Mouse (Mus musculus) intestine, postnatal 0 days (tissue): ENCODE results near the gene Got2. TPM values are rescaled to one million over a fixed set of nuclear protein-coding genes. Genes with fewer than 3 reads are reported as not detected.

ENCODE experiments used
- ATAC-seq: fragments of 200-750 bp; cut with Nextera tagmentation; 2 replicates; pipeline ENCODE4 v1.8.0; 2017; ENCODE audit warnings: mild to moderate bottlenecking, moderate TSS enrichment, moderate library complexity
- H3K27ac ChIP-seq: fragments of 300-500 bp; sonication (generic); 2 replicates; pipeline ENCODE4 v1.5.1; 2014; ENCODE audit warnings: mild to moderate bottlenecking, low read depth, low read length, moderate library complexity
- H3K27me3 ChIP-seq: fragments of 300-500 bp; sonication (generic); replicated peaks from 2 replicates; pipeline ENCODE4 v1.6.1; 2014; ENCODE audit warnings: low read length, mixed read lengths; ENCODE audit not compliant: control insufficient read depth, insufficient read depth
- H3K36me3 ChIP-seq: fragments of 300-500 bp; sonication (generic); 2 replicates; pipeline ENCODE4 v1.6.1; 2014; ENCODE audit warnings: mild to moderate bottlenecking, moderate library complexity; ENCODE audit not compliant: control insufficient read depth, insufficient read depth
- H3K4me1 ChIP-seq: fragments of 300-500 bp; sonication (generic); replicated peaks from 2 replicates; pipeline ENCODE4 v1.6.1; 2014; ENCODE audit warnings: antibody characterized with exemption, low read length, mixed read lengths; ENCODE audit not compliant: control insufficient read depth, insufficient read depth
- H3K4me2 ChIP-seq: fragments of 300-500 bp; sonication (generic); replicated peaks from 2 replicates; pipeline ENCODE4 v1.6.1; 2014; ENCODE audit warnings: low read depth, mild to moderate bottlenecking, moderate library complexity
- H3K4me3 ChIP-seq: fragments of 300-500 bp; sonication (generic); 2 replicates; pipeline ENCODE4 v1.5.1; 2014; ENCODE audit warnings: low read depth, low read length
- H3K9ac ChIP-seq: fragments of 300-500 bp; sonication (generic); 2 replicates; pipeline ENCODE4 v1.6.1; 2014; ENCODE audit warnings: mild to moderate bottlenecking, low read depth, low read length
- H3K9me3 ChIP-seq: fragments of 300-500 bp; sonication (generic); 2 replicates; pipeline ENCODE4 v1.6.1; 2016; ENCODE audit warnings: mixed run types; ENCODE audit not compliant: control insufficient read depth
- CTCF ChIP-seq: sonication (generic); IDR thresholded peaks from 2 replicates; pipeline ENCODE4 v1.5.1; 2016; ENCODE audit warnings: low read depth, mild to moderate bottlenecking, control low read depth, antibody characterized with exemption, moderate library complexity
- WGBS: fragments of 180-500 bp; shearing (Covaris S2); extraction: QIAGEN DNeasy Blood & Tissue Kit; methylation state at CpG from one replicate; pipeline ENCODE4 v1.1.7; 2014; 5-methylcytosine and 5-hydroxymethylcytosine counted together
- polyA plus RNA-seq: library from polyadenylated mRNA; unstranded; fragments of >200 nt; fragmentation: Nextera tagmentation; extraction: Ambion mirVana; gene quantifications from 2 replicates; pipeline ENCODE4 v1.2.1, GENCODE M21; 2015

Got2 gene
- polyA plus RNA-seq, 1 experiment from 2014 or later, result 124 TPM

DNA sequence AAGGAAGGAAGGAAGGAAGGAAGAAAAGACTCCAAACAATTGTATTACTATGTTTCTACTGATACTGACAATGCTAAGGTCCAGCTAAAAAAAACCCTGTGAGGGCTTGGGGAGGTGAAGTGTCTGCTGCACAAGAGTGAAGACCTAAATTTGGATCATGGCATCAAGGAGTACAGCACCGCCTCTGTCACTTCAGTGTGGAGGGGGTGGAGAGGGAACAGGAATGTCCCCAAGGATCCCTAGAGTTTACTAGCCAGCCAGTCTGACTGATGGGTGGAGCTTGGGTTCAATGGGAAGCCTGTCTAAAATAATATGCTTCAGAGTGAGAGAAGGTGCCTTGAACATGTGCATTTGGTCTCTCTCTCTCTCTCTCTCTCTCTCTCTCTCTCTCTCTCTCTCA is 70.1 kb downstream of the Got2 start:
- no peak for ATAC-seq
- Histone ChIP-seq H3K9me3 (no peaks in the 10 kb centered on the region), H3K27me3 (no peaks in the 10 kb centered on the region), H3K27ac (no peak overlapping the region), H3K4me2 (no peak overlapping the region), H3K9ac (no peak overlapping the region), H3K4me1 (no peaks in the 10 kb centered on the region), H3K36me3 (no peaks in the 10 kb centered on the region), H3K4me3 (no peak overlapping the region)
- 71% methylated on average over 1 of the region's 1 CpGs for WGBS
- TF ChIP-seq CTCF, result no peak

DNA sequence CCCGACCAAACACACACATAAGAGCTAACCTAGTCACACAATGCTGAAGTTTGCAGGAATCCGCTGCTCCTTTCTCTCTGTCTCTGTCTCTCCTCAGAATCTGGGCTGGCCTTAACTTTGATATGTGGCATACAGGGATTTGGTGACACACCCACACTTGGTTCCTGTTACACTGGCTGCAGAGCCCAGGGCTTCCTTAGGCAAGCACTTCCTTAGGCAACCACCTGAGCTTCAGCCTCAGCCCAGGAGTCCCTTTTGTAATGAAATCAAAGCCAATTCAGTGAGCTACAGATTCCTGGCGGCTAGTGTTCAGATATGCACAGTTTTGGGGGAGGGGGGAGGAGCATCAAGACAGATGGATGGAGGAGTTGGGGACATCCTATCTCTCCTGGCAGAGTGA is 70.8 kb downstream of the Got2 start:
- Histone ChIP-seq H3K9ac (no peak overlapping the region), H3K27ac (no peak overlapping the region), H3K4me3 (no peak overlapping the region), H3K27me3 (no peaks in the 10 kb centered on the region), H3K4me1 (no peaks in the 10 kb centered on the region), H3K4me2 (no peak overlapping the region), H3K36me3 (no peaks in the 10 kb centered on the region), H3K9me3 (no peaks in the 10 kb centered on the region)
- TF ChIP-seq CTCF, result no peak
- WGBS, result 75% methylated on average over 3 of the region's 3 CpGs
- ATAC-seq, result no peak

DNA sequence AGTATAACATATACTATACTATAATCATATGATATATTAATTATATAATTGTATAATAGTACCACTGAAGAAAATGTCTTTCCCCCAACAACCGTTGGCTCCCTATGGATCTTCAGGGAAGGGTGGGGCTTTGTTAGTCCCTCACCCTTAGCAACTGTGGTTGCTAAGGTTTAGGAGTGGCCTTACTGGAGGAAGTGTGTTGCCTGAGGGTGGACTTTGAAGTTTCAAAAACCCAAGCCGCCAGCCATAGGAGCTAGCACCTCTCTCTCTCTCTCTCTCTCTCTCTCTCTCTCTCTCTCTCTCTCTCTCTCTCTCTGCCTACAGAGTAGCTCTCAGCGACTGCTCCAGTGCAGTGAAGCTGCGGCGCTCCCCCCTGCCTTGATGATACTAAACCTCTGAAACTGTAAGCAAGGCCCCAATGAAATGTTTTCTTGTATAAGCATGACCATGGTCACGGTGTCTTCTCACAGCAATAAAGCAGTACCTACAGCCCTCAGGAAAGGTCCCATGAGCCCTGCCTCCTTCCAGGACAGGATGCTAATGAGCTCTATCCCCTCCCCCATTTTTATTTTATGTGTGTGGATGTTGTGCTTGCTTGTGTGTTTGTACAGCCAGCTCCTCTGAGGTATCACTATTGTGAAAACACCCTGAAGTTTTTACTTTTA is 72.2 kb downstream of the Got2 start:
- ATAC-seq, result peak; percentile 87
- 27% methylated on average over 6 of the region's 6 CpGs for WGBS

More for the DNA sequence above, 72.2 kb downstream of the Got2 start:
- Histone ChIP-seq H3K27ac (no peak overlapping the region; the same call in 1 of the 2 replicates), H3K9me3 (no peaks in the 10 kb centered on the region), H3K36me3 (no peaks in the 10 kb centered on the region), H3K4me3 (no peak overlapping the region), H3K4me2 (0 out of 2 replicates have a peak overlapping the region, but pooled peaks have one; percentile 24), H3K9ac (no peak overlapping the region; the same call in 1 of the 2 replicates), H3K4me1 (no peaks in the 10 kb centered on the region), H3K27me3 (no peaks in the 10 kb centered on the region)
- no peak for TF ChIP-seq CTCF

Other genes starting within 250 kb of the Got2 start
- 11.5 and 13.1 TPM in 2 replicates for gene Ndrg4, start 211.6 kb downstream of the Got2 start, polyA plus RNA-seq
- 8.2 and 9.3 TPM in 2 replicates for gene Setd6, start 172.7 kb downstream of the Got2 start, polyA plus RNA-seq
- 18.2 and 19.0 TPM in 2 replicates for gene Cnot1, start 81.1 kb downstream of the Got2 start, polyA plus RNA-seq
- 323 and 335 TPM in 2 replicates for gene Sap18b, start 63.2 kb downstream of the Got2 start, polyA plus RNA-seq
- 39.9 and 41.7 TPM in 2 replicates for gene Slc38a7, start 35.0 kb downstream of the Got2 start, polyA plus RNA-seq